Mouse (Mus musculus) liver, embryonic 16.5 days (tissue): Measurements from ENCODE around the gene Inpp5f. TPM values are rescaled to one million over a fixed set of nuclear protein-coding genes. Genes with fewer than 3 reads are reported as not detected.
A peak's percentile ranks its signal among the peaks of the same experiment; 100 is the strongest.

ENCODE experiments used
- ATAC-seq: fragments of 200-750 bp; cut with Nextera tagmentation; 2 replicates; pipeline ENCODE4 v1.8.0; 2017; ENCODE audit warnings: low read depth, mild to moderate bottlenecking, moderate number of reproducible peaks, moderate library complexity
- H3K27ac ChIP-seq: fragments of 300-500 bp; sonication (generic); 2 replicates; pipeline ENCODE4 v1.5.1; 2014; ENCODE audit warnings: mild to moderate bottlenecking, low read length
- H3K27me3 ChIP-seq: fragments of 300-500 bp; sonication (generic); 2 replicates; pipeline ENCODE4 v1.6.1; 2014; ENCODE audit warnings: low read depth, low read length, mixed read lengths; ENCODE audit not compliant: control insufficient read depth, insufficient read depth
- H3K36me3 ChIP-seq: fragments of 300-500 bp; sonication (generic); 2 replicates; pipeline ENCODE4 v1.6.1; 2014; ENCODE audit warnings: mild to moderate bottlenecking; ENCODE audit not compliant: control insufficient read depth, insufficient read depth
- H3K4me1 ChIP-seq: fragments of 300-500 bp; sonication (generic); 2 replicates; pipeline ENCODE4 v1.6.1; 2014; ENCODE audit warnings: low read depth, low read length, mixed read lengths; ENCODE audit not compliant: control insufficient read depth
- H3K4me2 ChIP-seq: fragments of 300-500 bp; sonication (generic); 2 replicates; pipeline ENCODE4 v1.6.1; 2014; ENCODE audit warnings: low read depth, low read length, mixed read lengths
- H3K4me3 ChIP-seq: fragments of 300-500 bp; sonication (generic); 2 replicates; pipeline ENCODE4 v1.5.1; 2014; ENCODE audit warnings: low read depth, mild to moderate bottlenecking, low read length
- H3K9ac ChIP-seq: fragments of 300-500 bp; sonication (generic); 2 replicates; pipeline ENCODE4 v1.6.1; 2014; ENCODE audit warnings: low read depth, low read length
- H3K9me3 ChIP-seq: fragments of 300-500 bp; sonication (generic); replicated peaks from 2 replicates; pipeline ENCODE4 v1.6.1; 2016; ENCODE audit warnings: low read length; ENCODE audit not compliant: control insufficient read depth
- WGBS: fragments of 180-500 bp; shearing (Covaris S2); extraction: QIAGEN DNeasy Blood & Tissue Kit; methylation state at CpG from one replicate; pipeline ENCODE4 v1.1.7; 2014; ENCODE audit not compliant: insufficient replicate concordance; 5-methylcytosine and 5-hydroxymethylcytosine counted together
- polyA plus RNA-seq: library from polyadenylated mRNA; unstranded; fragments of >200 nt; fragmentation: Nextera tagmentation; extraction: Ambion mirVana; gene quantifications from 2 replicates; pipeline ENCODE4 v1.2.1, GENCODE M21; 2015

Inpp5f gene
- polyA plus RNA-seq, 1 experiment from 2014 or later, result 6.5 TPM

GRCm38 (mm10) chr7:128664861-128665377 lies 53.8 kb downstream of the Inpp5f start:
- no peak overlapping the region for H3K9ac ChIP-seq
- ATAC-seq, result no peak
- H3K36me3 ChIP-seq, result peaks cover 8% of the 10 kb centered on the region
- no peak overlapping the region for H3K27ac ChIP-seq
- WGBS, result 53% methylated on average over 11 of the region's 11 CpGs
- H3K4me3 ChIP-seq, result no peak overlapping the region
- peaks cover 11% of the 10 kb centered on the region for H3K4me1 ChIP-seq
- H3K4me2 ChIP-seq, result no peak overlapping the region
- no peaks in the 10 kb centered on the region for H3K27me3 ChIP-seq
- no peaks in the 10 kb centered on the region for H3K9me3 ChIP-seq

- Histone ChIP-seq H3K4me2 (no peak overlapping the region), H3K27me3 (no peaks in the 10 kb centered on the region), H3K4me1 (peaks cover 21% of the 10 kb centered on the region), H3K9me3 (no peaks in the 10 kb centered on the region), H3K9ac (no peak overlapping the region), H3K4me3 (no peak overlapping the region), H3K27ac (no peak overlapping the region), H3K36me3 (peaks cover 8% of the 10 kb centered on the region)
- 53% methylated on average over 5 of the region's 5 CpGs for WGBS
- ATAC-seq, result no peak
Observed at GRCm38 (mm10) chr7:128667788-128668187, 56.7 kb downstream of the Inpp5f start.

- no peak overlapping the region for H3K9ac ChIP-seq
- peaks cover 29% of the 10 kb centered on the region for H3K4me1 ChIP-seq
- H3K27ac ChIP-seq, result no peak overlapping the region
- H3K27me3 ChIP-seq, result no peaks in the 10 kb centered on the region
- peaks cover 8% of the 10 kb centered on the region for H3K36me3 ChIP-seq
- H3K9me3 ChIP-seq, result no peaks in the 10 kb centered on the region
- no peak overlapping the region for H3K4me3 ChIP-seq
- 32% methylated on average over 2 of the region's 2 CpGs for WGBS
- H3K4me2 ChIP-seq, result no peak overlapping the region
- ATAC-seq, result no peak
Observed at GRCm38 (mm10) chr7:128668831-128669230, 57.7 kb downstream of the Inpp5f start.

GRCm38 (mm10) chr7:128671952-128672351 lies 60.8 kb downstream of the Inpp5f start:
- Histone ChIP-seq H3K27me3 (no peaks in the 10 kb centered on the region), H3K9me3 (0 out of 2 replicates have a peak, but pooled peaks cover 2% of the 10 kb centered on the region), H3K4me2 (peak overlapping the region; percentile 63), H3K4me1 (peaks cover 29% of the 10 kb centered on the region), H3K36me3 (peaks cover 5% of the 10 kb centered on the region; the same call in 1 of the 2 replicates), H3K9ac (no peak overlapping the region), H3K27ac (peak overlapping the region; percentile 73), H3K4me3 (no peak overlapping the region)
- no peak for ATAC-seq
- WGBS, result 22% methylated on average over 8 of the region's 8 CpGs

- peak overlapping the region; percentile 73 for H3K27ac ChIP-seq
- H3K4me3 ChIP-seq, result peak overlapping the region; percentile 33
Observed at GRCm38 (mm10) chr7:128672408-128673010, 61.4 kb downstream of the Inpp5f start.

GRCm38 (mm10) chr7:128678546-128678945 lies 67.4 kb downstream of the Inpp5f start:
- H3K9ac ChIP-seq, result no peak overlapping the region
- 63% methylated on average over 3 of the region's 3 CpGs for WGBS
- 0 out of 2 replicates have a peak, but pooled peaks cover 2% of the 10 kb centered on the region for H3K9me3 ChIP-seq
- H3K27ac ChIP-seq, result no peak overlapping the region
- peaks cover 1% of the 10 kb centered on the region for H3K4me1 ChIP-seq
- no peak overlapping the region for H3K4me2 ChIP-seq
- no peak for ATAC-seq
- no peaks in the 10 kb centered on the region for H3K27me3 ChIP-seq
- no peak overlapping the region for H3K4me3 ChIP-seq
- H3K36me3 ChIP-seq, result peaks cover 7% of the 10 kb centered on the region

More at GRCm38 (mm10) chr7:128672408-128673010, 61.4 kb downstream of the Inpp5f start:
- H3K4me1 ChIP-seq, result peaks cover 25% of the 10 kb centered on the region
- H3K4me2 ChIP-seq, result peak overlapping the region; percentile 63
- peak overlapping the region; percentile 25; the same call in 1 of the 2 replicates for H3K9ac ChIP-seq
- WGBS, result 15% methylated on average over 15 of the region's 15 CpGs
- H3K36me3 ChIP-seq, result peaks cover 5% of the 10 kb centered on the region; the same call in 1 of the 2 replicates
- H3K27me3 ChIP-seq, result no peaks in the 10 kb centered on the region
- H3K9me3 ChIP-seq, result 0 out of 2 replicates have a peak, but pooled peaks cover 2% of the 10 kb centered on the region
- ATAC-seq, result peak; percentile 92

GRCm38 (mm10) chr7:128687821-128688564 lies 76.9 kb downstream of the Inpp5f start:
- H3K4me3 ChIP-seq, result peak overlapping the region; percentile 60
- H3K9ac ChIP-seq, result peak overlapping the region; percentile 7; the same call in 1 of the 2 replicates
- H3K4me1 ChIP-seq, result no peaks in the 10 kb centered on the region
- 55% methylated on average over 56 of the region's 56 CpGs for WGBS
- peak; percentile 74 for ATAC-seq
- H3K27me3 ChIP-seq, result no peaks in the 10 kb centered on the region; the same call in 1 of the 2 replicates
- peaks cover 5% of the 10 kb centered on the region; the same call in 1 of the 2 replicates for H3K36me3 ChIP-seq
- no peaks in the 10 kb centered on the region for H3K9me3 ChIP-seq
- peak overlapping the region; percentile 65 for H3K4me2 ChIP-seq
- H3K27ac ChIP-seq, result no peak overlapping the region

- Histone ChIP-seq H3K4me2 (no peak overlapping the region), H3K27ac (no peak overlapping the region), H3K4me3 (no peak overlapping the region), H3K9me3 (no peaks in the 10 kb centered on the region), H3K4me1 (no peaks in the 10 kb centered on the region), H3K9ac (no peak overlapping the region), H3K36me3 (peaks cover under 1% of the 10 kb centered on the region; the same call in 1 of the 2 replicates), H3K27me3 (no peaks in the 10 kb centered on the region; the same call in 1 of the 2 replicates)
- no peak for ATAC-seq
- WGBS, result 79% methylated on average over 8 of the region's 8 CpGs
Observed at GRCm38 (mm10) chr7:128689347-128689746, 78.2 kb downstream of the Inpp5f start.
